Mouse (Mus musculus): ENCODE measurements around the gene Ick. TPM values are rescaled to one million over a fixed set of nuclear protein-coding genes. Genes with fewer than 3 reads are reported as not detected.
"Not testable (repeated sequence)": the region's sequence is repeated elsewhere in the genome, so short reads cannot be mapped to it uniquely, and the experiment has no call there.

Ick gene
- total and polyA plus RNA-seq, 3 experiments: 6.1 to 16.1 TPM; not detected in 1

DNA sequence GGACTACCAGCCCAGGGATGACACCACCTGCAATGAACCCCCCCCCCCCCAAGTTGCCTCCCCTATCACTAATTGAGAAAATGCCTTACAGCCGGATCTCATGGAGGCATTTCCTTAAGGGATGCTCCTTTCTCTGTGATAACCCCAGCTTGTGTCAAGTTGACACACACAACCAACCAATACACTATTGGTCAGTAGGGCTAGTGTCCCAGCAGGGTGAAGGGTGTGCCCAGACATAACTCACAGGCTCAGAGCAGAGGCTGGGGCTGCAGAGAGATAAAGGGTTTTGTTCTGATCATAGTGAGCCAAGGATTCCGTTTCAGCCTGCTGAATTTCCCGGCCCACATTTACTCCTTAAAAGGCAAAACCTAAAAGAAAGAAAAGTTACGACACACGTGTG lies 38.5 kb upstream of the Ick start:
- H3K4me1 ChIP-seq (ENCODE audit: control insufficient read depth in 1 of 2, insufficient read depth in 2 of 2, low read length in 2 of 2): peaks cover 0 to 5% of the 10 kb centered on the region in 2 experiments; a peak in 2 of 4 replicates
- no peaks in the 10 kb centered on the region for H3K79me2 ChIP-seq (ENCODE audit: control insufficient read depth, insufficient read depth, low read length, poor library complexity)
- H3K9ac ChIP-seq (ENCODE audit: control insufficient read depth, low read depth, low read length, poor library complexity, severe bottlenecking): no peak overlapping the region
- TF ChIP-seq MEF2A (IDR thresholded peaks at IDR 0.05; ENCODE audit: extremely low read depth, insufficient replicate concordance, low read depth, low read length, poor library complexity, severe bottlenecking) (no peak), BHLHE40 (IDR thresholded peaks at IDR 0.05; ENCODE audit: borderline replicate concordance, low read depth, low read length) (no peak)
- peaks cover 0 to 3% of the 10 kb centered on the region in 2 experiments; a peak in 2 of 4 replicates for H3K36me3 ChIP-seq (ENCODE audit: control insufficient read depth in 1 of 2, insufficient read depth in 2 of 2, low read length in 2 of 2)
- no peak overlapping the region for H3K4me3 ChIP-seq (ENCODE audit: control insufficient read depth in 1 of 2, insufficient read depth in 1 of 2, low read depth in 2 of 2, low read length in 2 of 2)
- H3K27me3 ChIP-seq (ENCODE audit: control insufficient read depth in 1 of 2, insufficient read depth in 2 of 2, low read length in 2 of 2): peaks cover 0 to 1% of the 10 kb centered on the region in 2 experiments; a peak in 1 of 4 replicates
- no peak overlapping the region for H3K27ac ChIP-seq (ENCODE audit: control insufficient read depth, low read depth, low read length)
- H3K9me3 ChIP-seq (replicated peaks; ENCODE audit: insufficient read depth, low read length): no peaks in the 10 kb centered on the region
- DNase-seq (ENCODE audit: low read depth, low spot score): no peak

DNA sequence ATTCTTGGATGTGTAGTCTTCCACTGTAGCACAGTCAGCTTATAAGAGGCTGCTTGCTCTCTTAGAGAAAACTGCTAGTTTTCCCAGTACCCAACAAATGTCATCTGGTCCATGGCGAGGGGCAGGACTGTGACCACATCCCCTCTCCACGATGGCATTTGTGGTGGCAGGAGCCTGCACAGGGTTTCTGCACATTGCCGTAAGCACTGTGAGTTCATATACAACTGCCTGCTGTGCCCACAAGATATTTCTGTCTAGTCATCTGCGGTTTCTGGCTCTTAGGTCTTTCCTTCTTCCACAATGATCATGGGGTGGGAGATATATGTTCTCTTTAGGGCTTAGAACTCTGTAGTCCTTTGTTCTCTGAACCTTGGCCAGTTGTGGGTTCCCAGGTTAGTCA lies 37.4 kb upstream of the Ick start:
- H3K9me3 ChIP-seq (replicated peaks; ENCODE audit: insufficient read depth, low read length): no peaks in the 10 kb centered on the region
- H3K4me1 ChIP-seq (ENCODE audit: control insufficient read depth in 1 of 2, insufficient read depth in 2 of 2, low read length in 2 of 2): peaks cover 0 to 5% of the 10 kb centered on the region in 2 experiments; a peak in 2 of 4 replicates
- no peak overlapping the region for H3K4me3 ChIP-seq (ENCODE audit: control insufficient read depth in 1 of 2, insufficient read depth in 1 of 2, low read depth in 2 of 2, low read length in 2 of 2)

DNA sequence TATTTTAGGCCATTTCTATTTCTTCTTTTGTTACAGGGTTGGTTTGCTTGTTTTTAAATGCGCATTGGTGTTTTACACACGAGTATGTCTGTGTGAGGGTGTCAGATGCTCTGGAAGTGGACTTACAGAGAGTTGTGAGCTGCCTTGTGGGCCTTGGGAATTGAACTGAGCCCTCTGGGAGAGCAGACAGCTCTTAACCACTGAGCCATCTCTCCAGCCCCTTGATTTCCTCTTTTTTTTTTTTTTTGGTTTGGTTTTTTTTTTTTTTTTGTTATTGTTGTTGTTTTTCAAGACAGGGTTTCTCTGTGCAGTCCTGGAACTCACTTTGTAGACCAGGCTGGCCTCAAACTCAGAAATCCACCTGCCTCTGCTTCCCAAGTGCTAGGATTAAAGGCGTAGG lies 35.7 kb upstream of the Ick start:
- not testable (repeated sequence) for H3K27me3 ChIP-seq (ENCODE audit: control insufficient read depth in 1 of 2, insufficient read depth in 2 of 2, low read length in 2 of 2); H3K79me2 ChIP-seq (ENCODE audit: control insufficient read depth, insufficient read depth, low read length, poor library complexity); H3K9me3 ChIP-seq (replicated peaks; ENCODE audit: insufficient read depth, low read length); H3K4me3 ChIP-seq (ENCODE audit: control insufficient read depth in 1 of 2, insufficient read depth in 1 of 2, low read depth in 2 of 2, low read length in 2 of 2); H3K4me1 ChIP-seq (ENCODE audit: control insufficient read depth in 1 of 2, insufficient read depth in 2 of 2, low read length in 2 of 2); H3K36me3 ChIP-seq (ENCODE audit: control insufficient read depth in 1 of 2, insufficient read depth in 2 of 2, low read length in 2 of 2); H3K27ac ChIP-seq (ENCODE audit: control insufficient read depth, low read depth, low read length); H3K9ac ChIP-seq (ENCODE audit: control insufficient read depth, low read depth, low read length, poor library complexity, severe bottlenecking)
- TF ChIP-seq ZNF384 (IDR thresholded peaks at IDR 0.05; ENCODE audit: low read depth, low read length): peak; percentile 90
- DNase-seq (ENCODE audit: low read depth, low spot score): peak; percentile 20

More for the DNA sequence above, 37.4 kb upstream of the Ick start:
- Histone ChIP-seq H3K27ac (ENCODE audit: control insufficient read depth, low read depth, low read length) (no peak overlapping the region), H3K9ac (ENCODE audit: control insufficient read depth, low read depth, low read length, poor library complexity, severe bottlenecking) (no peak overlapping the region), H3K79me2 (ENCODE audit: control insufficient read depth, insufficient read depth, low read length, poor library complexity) (no peaks in the 10 kb centered on the region), H3K36me3 (ENCODE audit: control insufficient read depth in 1 of 2, insufficient read depth in 2 of 2, low read length in 2 of 2) (peaks cover 0 to 3% of the 10 kb centered on the region in 2 experiments; a peak in 2 of 4 replicates), H3K27me3 (ENCODE audit: control insufficient read depth in 1 of 2, insufficient read depth in 2 of 2, low read length in 2 of 2) (no peaks in the 10 kb centered on the region; a peak in 1 of 4 replicates)
- TF ChIP-seq TAL1 (IDR thresholded peaks at IDR 0.05; ENCODE audit: low read length) (no peak), HCFC1 (IDR thresholded peaks at IDR 0.05; ENCODE audit: low read depth, low read length) (no peak), NELFE (IDR thresholded peaks at IDR 0.05; ENCODE audit: low read depth, low read length) (no peak), TCF12 (IDR thresholded peaks at IDR 0.05; ENCODE audit: low read depth, low read length) (no peak), UBTF (IDR thresholded peaks at IDR 0.05; ENCODE audit: borderline replicate concordance, insufficient read depth, low read depth, low read length) (no peak), BHLHE40 (IDR thresholded peaks at IDR 0.05; ENCODE audit: borderline replicate concordance, low read depth, low read length) (no peak), MXI1 (IDR thresholded peaks at IDR 0.05; ENCODE audit: low read depth, low read length) (no peak), MAZ (IDR thresholded peaks at IDR 0.05; ENCODE audit: low read depth, low read length) (no peak), TBP (IDR thresholded peaks at IDR 0.05; ENCODE audit: low read depth, low read length) (no peak), ZNF384 (IDR thresholded peaks at IDR 0.05; ENCODE audit: low read depth, low read length) (no peak), ELF1 (IDR thresholded peaks at IDR 0.05; ENCODE audit: low read depth, low read length) (no peak), SMC3 (IDR thresholded peaks at IDR 0.05; ENCODE audit: low read depth, low read length) (no peak), JUND (IDR thresholded peaks at IDR 0.05; ENCODE audit: low read depth, low read length) (no peak)
- DNase-seq (ENCODE audit: low read depth, low spot score): no peak

Measured in MEL (cell line).